Mouse (Mus musculus): Measurements from ENCODE around the gene Ankrd9.

GRCm38 (mm10) chr12:110970408-110970807, 8.4 kb downstream of the Ankrd9 start:
- TF ChIP-seq CTCF (IDR thresholded peaks at IDR 0.05; ENCODE audit: extremely low read depth, insufficient read depth, low read length) (no peak), POLR2A (IDR thresholded peaks at IDR 0.05; ENCODE audit: extremely low read depth, insufficient read depth, low read length) (no peak)

All from cortical plate, adult 2 months (tissue).